In the genomic region with DNA sequence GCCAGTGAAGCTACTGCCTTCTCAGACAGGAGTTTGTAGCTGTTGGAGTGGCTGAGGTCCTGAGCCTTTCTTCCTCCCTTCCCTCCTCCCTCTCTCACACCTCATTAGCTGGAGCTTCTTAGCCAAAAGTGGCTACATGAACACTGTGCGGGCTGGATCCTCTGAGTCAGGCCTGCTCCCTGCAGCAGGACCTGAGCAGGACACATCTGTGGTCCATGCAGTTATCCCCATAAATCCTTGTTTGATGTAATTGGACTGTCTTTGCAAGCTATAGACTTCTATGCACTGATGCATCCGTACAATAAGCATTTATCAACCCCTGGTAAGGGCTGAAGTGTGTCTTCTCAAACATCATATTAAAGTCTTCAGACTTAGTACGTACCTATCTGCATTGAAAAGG, we compare ENCODE assay signal across 25 mouse cellular contexts.
"Had no signal": no experiment of that assay in that cellular context is flagged by ENCODE, and none has a peak within 500 bp of the region (broad histone marks: within the 10 kb centered on the region; RNA-seq: fewer than 3 reads in every experiment).

No protein-coding gene starts in this region.

- H3K9ac ChIP-seq: heart, embryonic 13.5 days; heart, embryonic 15.5 days; hindbrain, embryonic 13.5 days; hindbrain, embryonic 15.5 days; intestine, embryonic 15.5 days; limb, embryonic 12.5 days had no signal

- DNase-seq: gastrocnemius, adult 2 months; gastrocnemius, postnatal 10 days; gastrocnemius, postnatal 25 days; heart, adult 18-20 months; heart, postnatal 14 days; heart, postnatal 4 days; kidney, adult 18-20 months; kidney, adult 8-10 months; kidney, postnatal 10 days; kidney, postnatal 25 days; kidney, postnatal 4 days; liver had no signal

- H3K4me2 ChIP-seq: heart, embryonic 11.5 days; heart, embryonic 13.5 days; heart, embryonic 15.5 days; hindbrain, embryonic 13.5 days; hindbrain, embryonic 15.5 days; intestine, embryonic 15.5 days; limb, embryonic 12.5 days; liver, embryonic 11.5 days had no signal

- H3K36me3 ChIP-seq: heart, embryonic 13.5 days; heart, embryonic 15.5 days; hindbrain, embryonic 13.5 days; hindbrain, embryonic 15.5 days; intestine, embryonic 15.5 days; limb, embryonic 10.5 days; limb, embryonic 12.5 days had no signal

- H3K27ac ChIP-seq: gastrocnemius, adult 2 months; heart, embryonic 13.5 days; heart, embryonic 15.5 days; hindbrain, embryonic 13.5 days; hindbrain, embryonic 15.5 days; intestine, embryonic 15.5 days; layer of hippocampus, adult 2 months; left cerebral cortex, adult 2 months; limb, embryonic 10.5 days; limb, embryonic 12.5 days had no signal

- H3K4me3 ChIP-seq: gastrocnemius, adult 2 months; heart, embryonic 13.5 days; heart, embryonic 15.5 days; hindbrain, embryonic 13.5 days; hindbrain, embryonic 15.5 days; intestine, embryonic 15.5 days; layer of hippocampus, adult 2 months; left cerebral cortex, adult 2 months; limb, embryonic 10.5 days; limb, embryonic 12.5 days had no signal

- H3K9me3 ChIP-seq: heart, embryonic 13.5 days; heart, embryonic 15.5 days; hindbrain, embryonic 13.5 days; hindbrain, embryonic 15.5 days; intestine, embryonic 15.5 days; limb, embryonic 10.5 days; limb, embryonic 12.5 days had no signal

- ATAC-seq: inflammation-experienced regulatory T-cells, adult 6 months; intestine, embryonic 15.5 days; intestine, postnatal 0 days had no signal

- H3K27me3 ChIP-seq: heart, embryonic 13.5 days; heart, embryonic 15.5 days; hindbrain, embryonic 13.5 days; hindbrain, embryonic 15.5 days; intestine, embryonic 15.5 days; limb, embryonic 12.5 days had no signal

- H3K4me1 ChIP-seq: heart, embryonic 13.5 days; heart, embryonic 15.5 days; intestine, embryonic 15.5 days; limb, embryonic 10.5 days; limb, embryonic 12.5 days had no signal
